Mouse (Mus musculus) erythroblast, adult 5-6 weeks (primary cell): Measurements from ENCODE around the gene P2rx6. TPM values are rescaled to one million over a fixed set of nuclear protein-coding genes. Genes with fewer than 3 reads are reported as not detected.

Source experiments
- ATAC-seq: replicated peaks from 2 replicates; pipeline ENCODE4 v1.8.0; 2016; ENCODE audit warnings: moderate number of reproducible peaks, mild to moderate bottlenecking, moderate TSS enrichment, inconsistent platforms; ENCODE audit not compliant: poor library complexity, low FRiP score, severe bottlenecking
- total RNA-seq, 2 experiments: library from RNA; stranded (forward) in 1 of 2; stranded (reverse) in 1 of 2; fragments of 150-400 nt in 1 of 2; fragments of 200-764, 138-1000 nt in 1 of 2; gene quantifications; 2 replicates each; pipeline versions ENCODE4 v1.2.3 to v1.2.4; 2015 to 2017; ENCODE audit warnings: low replicate concordance in 2 of 2

Gene P2rx6
- total RNA-seq, 2 experiments from 2014 or later: not detected

GRCm38 (mm10) chr16:17621936-17622335 lies 60.3 kb downstream of the P2rx6 start:
- ATAC-seq: no peak

- ATAC-seq: peak; percentile 80
These were observed 64.0 kb downstream of the P2rx6 start for GRCm38 (mm10) chr16:17625488-17626268.

GRCm38 (mm10) chr16:17626269-17626555 lies 64.5 kb downstream of the P2rx6 start:
- ATAC-seq: no peak

Other genes with a start within 250 kb of the P2rx6 start
- gene Serpind1, start 230.5 kb upstream of the P2rx6 start, total RNA-seq (2015; ENCODE audit: low replicate concordance): not detected in 2 replicates
- not detected in 2 replicates for gene Serpind1, start 230.5 kb upstream of the P2rx6 start, total RNA-seq (2017; ENCODE audit: low replicate concordance)
- 18.1 and 28.8 TPM in 2 replicates for gene Snap29, start 155.9 kb upstream of the P2rx6 start, total RNA-seq (2015; ENCODE audit: low replicate concordance)
- 27.6 and 29.0 TPM in 2 replicates for gene Snap29, start 155.9 kb upstream of the P2rx6 start, total RNA-seq (2017; ENCODE audit: low replicate concordance)
- gene Pi4ka, start 155.6 kb upstream of the P2rx6 start, total RNA-seq (2015; ENCODE audit: low replicate concordance): 9.8 and 30.9 TPM in 2 replicates
- gene Pi4ka, start 155.6 kb upstream of the P2rx6 start, total RNA-seq (2017; ENCODE audit: low replicate concordance): 9.6 and 17.4 TPM in 2 replicates
- gene Crkl, start 109.9 kb upstream of the P2rx6 start, total RNA-seq (2015; ENCODE audit: low replicate concordance): 7.7 and 16.3 TPM in 2 replicates
- gene Crkl, start 109.9 kb upstream of the P2rx6 start, total RNA-seq (2017; ENCODE audit: low replicate concordance): 8.1 and 16.1 TPM in 2 replicates
- gene Aifm3, start 72.3 kb upstream of the P2rx6 start, total RNA-seq (2015; ENCODE audit: low replicate concordance): not detected in 2 replicates
- not detected in 2 replicates for gene Aifm3, start 72.3 kb upstream of the P2rx6 start, total RNA-seq (2017; ENCODE audit: low replicate concordance)
- 5.2 and 26.1 TPM in 2 replicates for gene Lztr1, start 53.2 kb upstream of the P2rx6 start, total RNA-seq (2015; ENCODE audit: low replicate concordance)
- 10.3 and 22.4 TPM in 2 replicates for gene Lztr1, start 53.2 kb upstream of the P2rx6 start, total RNA-seq (2017; ENCODE audit: low replicate concordance)
- 9.8 and 11.9 TPM in 2 replicates for gene Thap7, start 30.7 kb upstream of the P2rx6 start, total RNA-seq (2015; ENCODE audit: low replicate concordance)
- gene Thap7, start 30.7 kb upstream of the P2rx6 start, total RNA-seq (2017; ENCODE audit: low replicate concordance): 3.8 and 7.7 TPM in 2 replicates
- not detected in 2 replicates for gene Lrrc74b, start 638 bp upstream of the P2rx6 start, total RNA-seq (2015; ENCODE audit: low replicate concordance)
- gene Lrrc74b, start 638 bp upstream of the P2rx6 start, total RNA-seq (2017; ENCODE audit: low replicate concordance): not detected in 2 replicates
- gene Slc7a4, start 21.3 kb downstream of the P2rx6 start, total RNA-seq (2015; ENCODE audit: low replicate concordance): 0.38 and 0.42 TPM in 2 replicates
- gene Slc7a4, start 21.3 kb downstream of the P2rx6 start, total RNA-seq (2017; ENCODE audit: low replicate concordance): 0.84 and 7.1 TPM in 2 replicates
- gene Smpd4, start 57.5 kb downstream of the P2rx6 start, total RNA-seq (2015; ENCODE audit: low replicate concordance): 9.6 and 20.5 TPM in 2 replicates
- gene Smpd4, start 57.5 kb downstream of the P2rx6 start, total RNA-seq (2017; ENCODE audit: low replicate concordance): 14.6 and 19.2 TPM in 2 replicates
- gene Ccdc74a, start 84.6 kb downstream of the P2rx6 start, total RNA-seq (2015; ENCODE audit: low replicate concordance): not detected in 2 replicates
- 0.60 and 1.7 TPM in 2 replicates for gene Ccdc74a, start 84.6 kb downstream of the P2rx6 start, total RNA-seq (2017; ENCODE audit: low replicate concordance)
- gene Med15, start 171.0 kb downstream of the P2rx6 start, total RNA-seq (2015; ENCODE audit: low replicate concordance): 15.5 and 30.0 TPM in 2 replicates
- 16.7 and 20.7 TPM in 2 replicates for gene Med15, start 171.0 kb downstream of the P2rx6 start, total RNA-seq (2017; ENCODE audit: low replicate concordance)
- gene Klhl22, start 197.7 kb downstream of the P2rx6 start, total RNA-seq (2015; ENCODE audit: low replicate concordance): 2.1 and 2.5 TPM in 2 replicates
- 4.3 and 9.0 TPM in 2 replicates for gene Klhl22, start 197.7 kb downstream of the P2rx6 start, total RNA-seq (2017; ENCODE audit: low replicate concordance)
- not detected in 2 replicates for gene Scarf2, start 235.4 kb downstream of the P2rx6 start, total RNA-seq (2015; ENCODE audit: low replicate concordance)
- not detected in 2 replicates for gene Scarf2, start 235.4 kb downstream of the P2rx6 start, total RNA-seq (2017; ENCODE audit: low replicate concordance)